Mouse (Mus musculus) liver, embryonic 16.5 days (tissue): ENCODE results near the gene Stag1. TPM values are rescaled to one million over a fixed set of nuclear protein-coding genes. Genes with fewer than 3 reads are reported as not detected.

Source experiments
- ATAC-seq: fragments of 200-750 bp; cut with Nextera tagmentation; 2 replicates; pipeline ENCODE4 v1.8.0; 2017; ENCODE audit warnings: low read depth, mild to moderate bottlenecking, moderate number of reproducible peaks, moderate library complexity
- H3K27ac ChIP-seq: fragments of 300-500 bp; sonication (generic); 2 replicates; pipeline ENCODE4 v1.5.1; 2014; ENCODE audit warnings: mild to moderate bottlenecking, low read length
- H3K27me3 ChIP-seq: fragments of 300-500 bp; sonication (generic); 2 replicates; pipeline ENCODE4 v1.6.1; 2014; ENCODE audit warnings: low read depth, low read length, mixed read lengths; ENCODE audit not compliant: control insufficient read depth, insufficient read depth
- H3K36me3 ChIP-seq: fragments of 300-500 bp; sonication (generic); 2 replicates; pipeline ENCODE4 v1.6.1; 2014; ENCODE audit warnings: mild to moderate bottlenecking; ENCODE audit not compliant: control insufficient read depth, insufficient read depth
- H3K4me1 ChIP-seq: fragments of 300-500 bp; sonication (generic); 2 replicates; pipeline ENCODE4 v1.6.1; 2014; ENCODE audit warnings: low read depth, low read length, mixed read lengths; ENCODE audit not compliant: control insufficient read depth
- H3K4me2 ChIP-seq: fragments of 300-500 bp; sonication (generic); 2 replicates; pipeline ENCODE4 v1.6.1; 2014; ENCODE audit warnings: low read depth, low read length, mixed read lengths
- H3K4me3 ChIP-seq: fragments of 300-500 bp; sonication (generic); 2 replicates; pipeline ENCODE4 v1.5.1; 2014; ENCODE audit warnings: low read depth, mild to moderate bottlenecking, low read length
- H3K9ac ChIP-seq: fragments of 300-500 bp; sonication (generic); 2 replicates; pipeline ENCODE4 v1.6.1; 2014; ENCODE audit warnings: low read depth, low read length
- H3K9me3 ChIP-seq: fragments of 300-500 bp; sonication (generic); replicated peaks from 2 replicates; pipeline ENCODE4 v1.6.1; 2016; ENCODE audit warnings: low read length; ENCODE audit not compliant: control insufficient read depth
- WGBS: fragments of 180-500 bp; shearing (Covaris S2); extraction: QIAGEN DNeasy Blood & Tissue Kit; methylation state at CpG from one replicate; pipeline ENCODE4 v1.1.7; 2014; ENCODE audit not compliant: insufficient replicate concordance; 5-methylcytosine and 5-hydroxymethylcytosine counted together
- polyA plus RNA-seq: library from polyadenylated mRNA; unstranded; fragments of >200 nt; fragmentation: Nextera tagmentation; extraction: Ambion mirVana; gene quantifications from 2 replicates; pipeline ENCODE4 v1.2.1, GENCODE M21; 2015

Gene Stag1
- polyA plus RNA-seq, 1 experiment from 2014 or later: 15.1 TPM

GRCm38 (mm10) chr9:100640754-100641153, 43.2 kb downstream of the Stag1 start:
- Histone ChIP-seq H3K27ac (no peak overlapping the region), H3K27me3 (no peaks in the 10 kb centered on the region), H3K9ac (no peak overlapping the region), H3K36me3 (no peaks in the 10 kb centered on the region), H3K9me3 (no peaks in the 10 kb centered on the region), H3K4me1 (peaks cover 16% of the 10 kb centered on the region), H3K4me3 (no peak overlapping the region), H3K4me2 (peak overlapping the region; percentile 76; the same call in 1 of the 2 replicates)
- ATAC-seq: no peak
- WGBS: 85% methylated on average over 2 of the region's 2 CpGs

- H3K4me2 ChIP-seq: peak overlapping the region; percentile 76
- 74% methylated on average over 6 of the region's 6 CpGs for WGBS
- H3K36me3 ChIP-seq: no peaks in the 10 kb centered on the region
- no peaks in the 10 kb centered on the region for H3K27me3 ChIP-seq
- peaks cover 20% of the 10 kb centered on the region for H3K4me1 ChIP-seq
- H3K4me3 ChIP-seq: peak overlapping the region; percentile 97
- peak overlapping the region; percentile 99 for H3K27ac ChIP-seq
- peak overlapping the region; percentile 49; the same call in 1 of the 2 replicates for H3K9ac ChIP-seq
- no peak for ATAC-seq
- no peaks in the 10 kb centered on the region for H3K9me3 ChIP-seq
Observed at GRCm38 (mm10) chr9:100641391-100642085, 43.9 kb downstream of the Stag1 start.

- H3K4me1 ChIP-seq: peaks cover 26% of the 10 kb centered on the region
- H3K36me3 ChIP-seq: no peaks in the 10 kb centered on the region
- H3K9me3 ChIP-seq: no peaks in the 10 kb centered on the region
- H3K27ac ChIP-seq: peak overlapping the region; percentile 99
- WGBS: under 1% methylated on average over 16 of the region's 16 CpGs
- H3K4me3 ChIP-seq: peak overlapping the region; percentile 97
- ATAC-seq: no peak
- peak overlapping the region; percentile 85 for H3K9ac ChIP-seq
- no peaks in the 10 kb centered on the region for H3K27me3 ChIP-seq
- peak overlapping the region; percentile 76 for H3K4me2 ChIP-seq
Observed at GRCm38 (mm10) chr9:100642186-100642839, 44.7 kb downstream of the Stag1 start.

- Histone ChIP-seq H3K27me3 (no peaks in the 10 kb centered on the region), H3K9ac (peak overlapping the region; percentile 98), H3K4me2 (peak overlapping the region; percentile 76), H3K27ac (peak overlapping the region; percentile 99), H3K4me3 (peak overlapping the region; percentile 97), H3K4me1 (peaks cover 28% of the 10 kb centered on the region), H3K9me3 (no peaks in the 10 kb centered on the region), H3K36me3 (no peaks in the 10 kb centered on the region)
- under 1% methylated on average over 87 of the region's 97 CpGs for WGBS
- peak; percentile 92 for ATAC-seq
Observed at GRCm38 (mm10) chr9:100642840-100643697, 45.5 kb downstream of the Stag1 start.

- under 1% methylated on average over 43 of the region's 64 CpGs for WGBS
- Histone ChIP-seq H3K9me3 (no peaks in the 10 kb centered on the region), H3K9ac (peak overlapping the region; percentile 98), H3K4me3 (peak overlapping the region; percentile 97), H3K4me1 (peaks cover 28% of the 10 kb centered on the region), H3K27ac (peak overlapping the region; percentile 99), H3K4me2 (peak overlapping the region; percentile 76), H3K36me3 (no peaks in the 10 kb centered on the region), H3K27me3 (no peaks in the 10 kb centered on the region)
- peak; percentile 50 for ATAC-seq
Observed at GRCm38 (mm10) chr9:100644071-100644771, 46.6 kb downstream of the Stag1 start.

- Histone ChIP-seq H3K27ac (no peak overlapping the region), H3K36me3 (no peaks in the 10 kb centered on the region), H3K9me3 (no peaks in the 10 kb centered on the region), H3K27me3 (no peaks in the 10 kb centered on the region), H3K4me2 (peak overlapping the region; percentile 76), H3K4me1 (peaks cover 28% of the 10 kb centered on the region), H3K9ac (peak overlapping the region; percentile 6; the same call in 1 of the 2 replicates), H3K4me3 (peak overlapping the region; percentile 97)
- no peak for ATAC-seq
- 27% methylated on average over 8 of the region's 8 CpGs for WGBS
Observed at GRCm38 (mm10) chr9:100645026-100645940, 47.7 kb downstream of the Stag1 start.

- 44% methylated on average over 2 of the region's 2 CpGs for WGBS
Observed at GRCm38 (mm10) chr9:100646276-100646675, 48.7 kb downstream of the Stag1 start.

More at GRCm38 (mm10) chr9:100646276-100646675, 48.7 kb downstream of the Stag1 start:
- Histone ChIP-seq H3K4me3 (no peak overlapping the region), H3K27me3 (no peaks in the 10 kb centered on the region), H3K27ac (no peak overlapping the region), H3K9me3 (no peaks in the 10 kb centered on the region), H3K36me3 (no peaks in the 10 kb centered on the region), H3K9ac (no peak overlapping the region), H3K4me2 (no peak overlapping the region), H3K4me1 (peaks cover 26% of the 10 kb centered on the region)
- ATAC-seq: no peak
